Mouse (Mus musculus) G1E (cell line): ENCODE results near the gene Fbf1.

Experiments used
- CTCF ChIP-seq: IDR thresholded peaks from 2 replicates; pipeline ENCODE4 v1.5.1; 2012; ENCODE audit warnings: low read depth, low read length, inconsistent platforms, mixed read lengths
- POLR2AphosphoS5 ChIP-seq: IDR thresholded peaks from 2 replicates; pipeline ENCODE4 v1.6.1; 2012; ENCODE audit warnings: low read depth, low read length, inconsistent platforms; ENCODE audit not compliant: insufficient replicate concordance

GRCm38 (mm10) chr11:116150960-116151359, 17.0 kb downstream of the Fbf1 start:
- TF ChIP-seq POLR2AphosphoS5 (no peak), CTCF (no peak)
